Mouse (Mus musculus): Measurements from ENCODE around the gene Slc44a4. TPM values are rescaled to one million over a fixed set of nuclear protein-coding genes. Genes with fewer than 3 reads are reported as not detected.
"Not testable (repeated sequence)": the region's sequence is repeated elsewhere in the genome, so short reads cannot be mapped to it uniquely, and the experiment has no call there.

Gene Slc44a4
- polyA plus RNA-seq, 1 experiment from 2014 or later = 0.69 TPM

DNA sequence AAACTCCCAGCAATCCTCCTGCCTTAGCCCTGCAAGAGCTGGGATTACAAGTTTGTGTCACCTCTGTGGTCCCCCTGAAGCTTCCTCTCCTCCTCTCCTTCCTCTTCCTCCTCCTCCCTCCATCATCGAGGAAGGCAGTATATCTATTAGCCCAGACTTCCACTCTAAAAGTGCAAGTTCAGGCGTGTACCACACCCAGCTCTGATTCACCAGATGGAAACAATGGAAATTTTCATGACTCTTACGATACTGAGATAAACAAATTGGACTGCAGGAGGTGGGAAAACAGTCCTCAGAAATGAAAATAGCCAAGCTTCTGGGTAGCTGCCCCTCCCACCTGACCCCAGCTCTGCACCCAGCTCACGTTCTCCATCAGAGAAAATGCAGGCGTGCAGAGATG, 51.4 kb downstream of the Slc44a4 start:
- Histone ChIP-seq H3K9ac (no peak overlapping the region), H3K27ac (replicated peaks) (peak overlapping the region; percentile 74), H3K4me3 (replicated peaks) (no peak overlapping the region), H3K4me2 (replicated peaks) (no peak overlapping the region), H3K9me3 (replicated peaks) (no peaks in the 10 kb centered on the region), H3K4me1 (peaks cover 18% of the 10 kb centered on the region; the same call in 1 of the 2 replicates), H3K36me3 (no peaks in the 10 kb centered on the region), H3K27me3 (peaks cover 25% of the 10 kb centered on the region)
- 55% methylated on average over 5 of the region's 5 CpGs for WGBS
- no peak for ATAC-seq (ENCODE audit: insufficient number of reproducible peaks, low FRiP score, low TSS enrichment, low read depth)

- not testable (repeated sequence) for H3K9me3 ChIP-seq (replicated peaks); H3K4me3 ChIP-seq (replicated peaks); ATAC-seq (ENCODE audit: insufficient number of reproducible peaks, low FRiP score, low TSS enrichment, low read depth); H3K4me2 ChIP-seq (replicated peaks); H3K9ac ChIP-seq; H3K27ac ChIP-seq (replicated peaks); H3K36me3 ChIP-seq
- H3K27me3 ChIP-seq = peaks cover 25% of the 10 kb centered on the region
- WGBS = 67% methylated on average over 8 of the region's 11 CpGs
- H3K4me1 ChIP-seq = peaks cover 19% of the 10 kb centered on the region
Measured at GRCm38 (mm10) chr17:34969822-34970221, 55.6 kb downstream of the Slc44a4 start, which contains the start of gene Gm20481. Gene Gm20481 (plus strand): TSS chr17:34969912.

DNA sequence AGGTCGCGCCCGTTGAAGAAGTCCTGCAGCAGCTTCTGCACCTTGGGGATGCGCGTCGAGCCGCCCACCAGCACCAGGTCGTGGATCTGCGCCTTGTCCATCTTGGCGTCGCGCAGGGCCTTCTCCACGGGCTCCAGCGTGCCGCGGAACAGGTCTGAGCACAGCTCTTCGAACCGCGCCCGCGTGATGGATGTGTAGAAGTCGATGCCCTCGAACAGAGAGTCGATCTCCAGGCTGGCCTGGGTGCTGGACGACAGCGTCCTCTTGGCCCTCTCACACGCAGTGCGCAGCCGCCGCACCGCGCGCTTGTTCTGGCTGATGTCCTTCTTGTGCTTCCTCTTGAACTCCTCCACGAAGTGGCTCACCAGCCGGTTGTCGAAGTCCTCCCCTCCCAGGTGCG, 56.6 kb downstream of the Slc44a4 start:
- not testable (repeated sequence) for H3K36me3 ChIP-seq; H3K9ac ChIP-seq; H3K9me3 ChIP-seq (replicated peaks); H3K4me2 ChIP-seq (replicated peaks); H3K27ac ChIP-seq (replicated peaks); ATAC-seq (ENCODE audit: insufficient number of reproducible peaks, low FRiP score, low TSS enrichment, low read depth); H3K4me1 ChIP-seq; H3K4me3 ChIP-seq (replicated peaks)
- peaks cover 25% of the 10 kb centered on the region for H3K27me3 ChIP-seq
- 36% methylated on average over 21 of the region's 37 CpGs for WGBS

GRCm38 (mm10) chr17:34971694-34972068, 57.4 kb downstream of the Slc44a4 start:
- not testable (repeated sequence) for H3K36me3 ChIP-seq; H3K4me1 ChIP-seq; H3K27ac ChIP-seq (replicated peaks); H3K9me3 ChIP-seq (replicated peaks); H3K9ac ChIP-seq
- Histone ChIP-seq H3K27me3 (peaks cover 25% of the 10 kb centered on the region), H3K4me3 (replicated peaks) (peak overlapping the region; percentile 45), H3K4me2 (replicated peaks) (peak overlapping the region; percentile 71)
- ATAC-seq (ENCODE audit: insufficient number of reproducible peaks, low FRiP score, low TSS enrichment, low read depth) = peak; percentile 48; the same call in 1 of the 2 replicates
- under 1% methylated on average over 29 of the region's 43 CpGs for WGBS

- H3K4me1 ChIP-seq; H3K9me3 ChIP-seq (replicated peaks); H3K36me3 ChIP-seq; H3K9ac ChIP-seq: not testable (repeated sequence)
- H3K4me2 ChIP-seq (replicated peaks) = peak within 1 kb of the TSS; percentile 71
- H3K4me3 ChIP-seq (replicated peaks) = peak within 1 kb of the TSS; percentile 45
- peaks cover 25% of the 10 kb centered on the region for H3K27me3 ChIP-seq
- peak; percentile 94 for ATAC-seq (ENCODE audit: insufficient number of reproducible peaks, low FRiP score, low TSS enrichment, low read depth)
- under 1% methylated on average over 28 of the region's 33 CpGs for WGBS
- peak within 1 kb of the TSS; percentile 49; the same call in 1 of the 2 replicates for H3K27ac ChIP-seq (replicated peaks)
Measured at GRCm38 (mm10) chr17:34972069-34972749, 57.9 kb downstream of the Slc44a4 start, which contains the start of the genes Hspa1a and Hspa1l. Gene Hspa1a (minus strand): TSS chr17:34972156. Gene Hspa1l (plus strand): TSS chr17:34972703.

DNA sequence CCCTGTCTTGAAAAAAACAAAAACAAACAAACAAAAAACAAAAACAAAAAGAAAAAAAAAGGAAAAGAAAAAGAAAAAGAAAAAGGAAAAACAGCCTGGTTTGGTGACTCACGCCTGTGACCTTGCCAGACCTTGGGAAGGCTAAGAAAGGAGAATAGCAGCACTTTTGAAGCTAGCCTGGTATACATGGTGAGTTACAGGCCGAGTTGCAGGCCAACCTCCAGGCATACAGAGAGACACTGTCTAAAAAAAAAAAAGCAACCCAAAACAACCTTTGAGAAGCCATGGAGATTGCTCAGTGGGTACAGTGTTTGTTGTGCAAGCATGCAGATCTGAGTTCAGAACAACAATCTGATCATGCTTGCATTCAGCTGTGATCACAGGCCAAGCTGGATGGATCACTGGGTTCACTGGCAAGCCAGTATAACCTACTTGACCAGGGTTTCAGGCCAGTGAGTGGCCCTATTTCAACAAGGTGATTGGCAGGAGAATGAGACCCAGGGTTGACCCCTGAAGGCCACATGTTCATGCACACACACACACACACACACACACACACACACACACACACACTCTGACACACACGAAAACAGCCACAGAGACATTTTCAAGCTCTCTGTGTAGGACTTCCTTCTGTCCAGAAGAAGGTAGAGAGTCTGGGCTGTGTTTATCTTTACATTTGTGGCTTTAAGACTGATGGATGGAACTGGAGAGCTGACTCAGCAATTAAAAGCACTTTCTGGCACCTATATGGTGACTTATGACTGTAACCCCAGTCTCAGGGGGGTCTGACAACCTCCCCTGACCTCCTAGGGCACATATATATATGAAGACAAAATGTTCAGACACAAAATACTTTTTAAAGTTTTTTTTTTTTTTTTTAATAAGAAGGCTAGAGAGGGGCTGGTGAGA, 61.6 kb downstream of the Slc44a4 start:
- H3K9ac ChIP-seq = no peak overlapping the region
- no peak overlapping the region for H3K4me3 ChIP-seq (replicated peaks)
- H3K36me3 ChIP-seq = no peaks in the 10 kb centered on the region
- ATAC-seq (ENCODE audit: insufficient number of reproducible peaks, low FRiP score, low TSS enrichment, low read depth) = no peak
- H3K9me3 ChIP-seq (replicated peaks) = no peaks in the 10 kb centered on the region
- H3K27me3 ChIP-seq = no peaks in the 10 kb centered on the region
- no peak overlapping the region for H3K27ac ChIP-seq (replicated peaks)
- 69% methylated on average over 3 of the region's 3 CpGs for WGBS
- H3K4me1 ChIP-seq = peaks cover 7% of the 10 kb centered on the region
- no peak overlapping the region for H3K4me2 ChIP-seq (replicated peaks)

DNA sequence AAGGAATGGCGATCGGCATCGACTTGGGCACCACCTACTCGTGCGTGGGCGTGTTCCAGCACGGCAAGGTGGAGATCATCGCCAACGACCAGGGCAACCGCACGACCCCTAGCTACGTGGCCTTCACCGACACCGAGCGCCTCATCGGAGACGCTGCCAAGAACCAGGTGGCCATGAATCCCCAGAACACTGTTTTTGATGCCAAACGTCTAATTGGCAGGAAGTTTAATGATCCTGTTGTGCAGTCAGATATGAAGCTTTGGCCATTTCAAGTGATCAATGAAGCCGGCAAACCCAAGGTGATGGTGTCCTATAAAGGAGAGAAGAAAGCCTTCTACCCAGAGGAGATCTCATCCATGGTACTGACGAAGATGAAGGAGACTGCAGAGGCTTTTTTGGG, 62.7 kb downstream of the Slc44a4 start:
- no peak for ATAC-seq (ENCODE audit: insufficient number of reproducible peaks, low FRiP score, low TSS enrichment, low read depth)
- WGBS = 93% methylated on average over 20 of the region's 20 CpGs
- no peaks in the 10 kb centered on the region for H3K36me3 ChIP-seq
- no peaks in the 10 kb centered on the region for H3K9me3 ChIP-seq (replicated peaks)
- no peak overlapping the region for H3K27ac ChIP-seq (replicated peaks)
- H3K4me1 ChIP-seq = peaks cover 10% of the 10 kb centered on the region
- no peak overlapping the region for H3K4me2 ChIP-seq (replicated peaks)
- H3K27me3 ChIP-seq = no peaks in the 10 kb centered on the region
- no peak overlapping the region for H3K4me3 ChIP-seq (replicated peaks)
- no peak overlapping the region for H3K9ac ChIP-seq

DNA sequence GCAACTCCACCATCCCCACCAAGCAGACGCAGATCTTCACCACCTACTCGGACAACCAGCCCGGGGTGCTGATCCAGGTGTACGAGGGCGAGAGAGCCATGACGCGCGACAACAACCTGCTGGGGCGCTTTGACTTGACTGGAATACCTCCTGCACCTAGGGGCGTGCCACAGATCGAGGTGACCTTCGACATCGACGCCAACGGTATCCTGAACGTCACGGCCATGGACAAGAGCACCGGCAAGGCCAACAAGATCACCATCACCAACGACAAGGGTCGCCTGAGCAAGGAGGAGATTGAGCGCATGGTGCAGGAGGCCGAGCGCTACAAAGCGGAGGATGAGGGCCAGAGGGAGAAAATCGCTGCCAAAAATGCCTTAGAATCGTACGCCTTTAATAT, 64.0 kb downstream of the Slc44a4 start:
- no peak overlapping the region for H3K4me2 ChIP-seq (replicated peaks)
- H3K4me1 ChIP-seq = peaks cover 14% of the 10 kb centered on the region
- no peak overlapping the region for H3K9ac ChIP-seq
- WGBS = 92% methylated on average over 27 of the region's 27 CpGs
- ATAC-seq (ENCODE audit: insufficient number of reproducible peaks, low FRiP score, low TSS enrichment, low read depth) = no peak
- no peaks in the 10 kb centered on the region for H3K36me3 ChIP-seq
- H3K4me3 ChIP-seq (replicated peaks) = no peak overlapping the region
- H3K9me3 ChIP-seq (replicated peaks) = no peaks in the 10 kb centered on the region
- no peak overlapping the region for H3K27ac ChIP-seq (replicated peaks)
- H3K27me3 ChIP-seq = no peaks in the 10 kb centered on the region

DNA sequence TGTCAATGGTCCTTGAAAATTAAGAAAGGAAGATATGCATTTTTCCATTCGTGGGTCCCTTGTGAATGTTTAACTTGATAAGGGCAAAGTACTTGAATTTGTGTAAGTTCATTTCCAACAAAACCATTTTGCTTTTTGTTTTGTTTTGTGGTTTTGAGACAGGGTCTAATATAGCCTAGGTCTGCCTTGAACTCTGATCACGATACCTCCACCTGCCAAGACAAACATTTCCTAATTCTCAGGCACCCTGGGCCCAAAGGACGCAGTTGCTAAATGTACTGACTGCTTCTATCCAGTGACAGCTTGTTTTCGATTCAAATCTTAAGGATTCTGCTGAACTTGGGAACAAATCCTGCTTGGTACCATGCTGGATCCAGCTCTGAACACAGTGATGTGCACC, 65.4 kb downstream of the Slc44a4 start:
- ATAC-seq (ENCODE audit: insufficient number of reproducible peaks, low FRiP score, low TSS enrichment, low read depth) = no peak
- Histone ChIP-seq H3K4me2 (replicated peaks) (no peak overlapping the region), H3K4me1 (peaks cover 14% of the 10 kb centered on the region), H3K27ac (replicated peaks) (no peak overlapping the region), H3K36me3 (no peaks in the 10 kb centered on the region), H3K9me3 (replicated peaks) (no peaks in the 10 kb centered on the region), H3K4me3 (replicated peaks) (no peak overlapping the region), H3K27me3 (no peaks in the 10 kb centered on the region), H3K9ac (no peak overlapping the region)
- WGBS = 90% methylated on average over 4 of the region's 4 CpGs
